Mouse (Mus musculus): ENCODE results near the gene Gbgt1.

Gene Gbgt1

DNA sequence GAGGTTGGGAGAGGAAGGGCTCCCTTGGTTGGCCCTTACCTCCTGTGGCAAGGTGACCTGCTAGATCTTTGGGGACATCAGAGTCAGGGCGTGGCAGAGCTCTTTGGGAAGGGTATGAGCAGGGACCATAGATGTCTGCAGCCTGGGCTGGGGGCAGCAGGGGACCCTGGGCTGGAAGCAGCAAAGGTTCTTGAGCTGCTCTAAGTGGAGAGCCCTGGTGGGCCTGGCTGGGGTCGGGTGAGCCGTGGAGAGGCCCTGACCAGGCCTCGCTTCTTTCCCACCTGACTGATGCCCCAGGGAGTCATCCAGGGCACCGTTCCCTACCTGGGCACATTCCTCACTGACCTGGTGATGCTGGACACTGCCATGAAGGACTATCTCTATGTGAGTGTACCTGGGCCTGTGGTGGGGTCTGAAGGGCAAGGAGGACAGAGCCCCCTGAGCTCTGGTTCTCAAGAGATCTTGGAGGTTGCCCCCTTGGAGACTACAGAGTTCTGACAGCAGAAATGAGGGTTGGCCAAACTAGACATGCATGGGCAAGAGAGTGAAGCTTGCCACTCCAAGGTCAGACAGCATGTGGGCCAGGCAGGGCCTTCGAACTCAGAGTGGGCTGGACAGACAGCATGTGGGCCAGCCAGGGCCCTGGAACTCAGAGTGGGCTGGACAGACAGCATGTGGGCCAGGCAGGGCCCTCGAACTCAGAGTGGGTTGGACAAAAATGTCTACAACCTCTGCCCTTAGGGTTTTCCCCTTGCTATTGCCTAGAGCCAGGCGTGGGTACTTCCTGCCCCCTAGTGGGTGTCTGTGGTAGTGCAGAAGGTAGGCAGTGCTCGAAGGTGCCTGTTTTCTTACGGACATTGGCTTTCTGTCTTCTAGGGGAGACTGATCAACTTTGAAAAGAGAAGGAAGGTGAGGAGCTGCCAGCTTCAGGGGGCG, 50.8 kb downstream of the Gbgt1 start:
- DNase-seq (ENCODE audit: extremely low spot score, low spot score): peak; percentile 87

DNA sequence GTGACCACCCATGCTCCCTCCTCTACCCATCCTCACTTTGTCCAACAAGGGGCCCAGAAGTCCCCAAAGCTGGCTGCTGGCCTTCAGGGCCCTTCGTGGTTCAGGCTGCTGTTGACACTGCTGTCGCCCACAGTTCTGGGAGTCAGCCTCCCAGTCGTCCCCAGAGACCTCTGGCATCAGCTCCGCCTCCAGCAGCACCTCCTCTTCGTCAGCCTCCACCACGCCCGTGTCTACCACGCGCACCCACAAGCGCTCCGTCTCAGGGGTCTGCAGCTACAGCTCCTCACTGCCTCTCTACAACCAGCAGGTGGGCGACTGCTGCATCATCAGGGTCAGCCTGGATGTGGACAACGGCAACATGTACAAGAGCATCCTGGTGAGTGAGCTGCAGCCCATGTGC, 52.5 kb downstream of the Gbgt1 start:
- no peak for DNase-seq (ENCODE audit: extremely low spot score, low spot score)

DNA sequence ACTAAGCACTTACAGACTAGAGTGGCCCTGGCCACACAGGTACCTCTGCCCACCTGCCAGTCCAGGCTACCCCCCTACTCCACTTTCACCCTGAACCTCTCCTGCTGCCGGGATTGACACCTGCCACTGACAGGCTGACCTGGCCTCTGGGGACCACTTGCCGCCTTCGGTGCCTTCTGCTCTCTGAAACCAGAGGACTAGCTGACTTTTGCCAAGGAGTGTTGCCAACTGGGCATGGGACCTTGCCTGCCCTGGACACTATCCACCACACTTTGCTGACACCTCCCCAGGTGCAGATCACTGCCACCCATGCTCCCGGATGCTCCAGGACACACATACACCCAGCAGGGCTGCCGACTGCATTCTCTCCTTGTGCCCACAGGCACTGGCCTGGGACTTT, 55.6 kb downstream of the Gbgt1 start:
- no peak for DNase-seq (ENCODE audit: extremely low spot score, low spot score)

Data from neural tube, embryonic 10.5 days (tissue).